9 mouse cellular contexts compared by ENCODE assay signal in the genomic region with DNA sequence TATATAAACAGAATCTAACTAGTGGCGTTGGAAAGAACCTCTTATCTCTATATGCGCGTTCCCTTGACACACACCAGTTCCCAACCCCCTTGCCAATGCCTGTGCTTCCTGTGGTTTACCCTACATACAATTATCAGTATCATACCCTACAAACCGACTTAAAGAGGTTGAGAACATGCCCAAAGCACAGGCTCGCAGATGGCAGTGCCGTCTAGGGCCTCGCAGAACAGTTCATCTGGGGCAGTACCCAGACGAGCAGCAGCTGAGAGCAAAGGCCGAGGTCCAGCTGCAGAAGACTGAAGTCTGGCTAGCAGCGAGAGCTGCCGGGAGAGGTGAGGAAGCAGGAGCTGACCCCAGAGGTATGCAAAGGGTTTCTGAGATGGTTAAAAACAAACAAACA. TPM values are rescaled to one million over a fixed set of nuclear protein-coding genes. Genes with fewer than 3 reads are reported as not detected.
DNase-seq lines count a peak whose midpoint lies in the region; ATAC-seq lines count a peak whose summit lies in the region.
"Had no signal": no experiment of that assay in that cellular context is flagged by ENCODE, and none has a peak within 500 bp of the region (broad histone marks: within the 10 kb centered on the region; RNA-seq: fewer than 3 reads in every experiment).

No protein-coding gene starts in this region.

- no peak overlapping the region for H3K4me3 ChIP-seq in midbrain, embryonic 12.5 days
- no peak overlapping the region for H3K4me3 ChIP-seq in midbrain, embryonic 16.5 days (ENCODE audit: low read depth, low read length)
- H3K4me3 ChIP-seq in limb, embryonic 13.5 days = no peak overlapping the region

- DNase-seq in thymus, postnatal 10 days (ENCODE audit: low spot score in 2 of 2) = peak; percentile 40 to 48
- no peak for DNase-seq in ovary, postnatal 10 days (ENCODE audit: low spot score)
- no peak for DNase-seq in layer of hippocampus, adult 8-10 months (ENCODE audit: low spot score in 2 of 2)
- DNase-seq in adrenal gland, adult 18-20 months (ENCODE audit: low spot score in 2 of 2) = no peak
- DNase-seq: gastrocnemius, postnatal 10 days had no signal

- H3K4me1 ChIP-seq in midbrain, embryonic 12.5 days = no peaks in the 10 kb centered on the region
- no peaks in the 10 kb centered on the region; the same call in 1 of the 2 replicates for H3K4me1 ChIP-seq in midbrain, embryonic 16.5 days (ENCODE audit: control insufficient read depth, insufficient read depth, low read length)
- peaks cover 28% of the 10 kb centered on the region for H3K4me1 ChIP-seq in limb, embryonic 13.5 days

- ATAC-seq in midbrain, embryonic 12.5 days (ENCODE audit: low FRiP score, low read depth) = no peak
- no peak for ATAC-seq in midbrain, embryonic 16.5 days
- peak; percentile 37; the same call in 1 of the 2 replicates for ATAC-seq in granulocyte monocyte progenitor cell, adult 5-6 weeks (replicated peaks; ENCODE audit: poor library complexity, severe bottlenecking)
- no peak for ATAC-seq in limb, embryonic 13.5 days (ENCODE audit: low FRiP score, low read depth)

- no peak overlapping the region for H3K4me2 ChIP-seq in midbrain, embryonic 12.5 days (replicated peaks)
- H3K4me2 ChIP-seq in midbrain, embryonic 16.5 days (ENCODE audit: low read length) = no peak overlapping the region
- no peak overlapping the region for H3K4me2 ChIP-seq in limb, embryonic 13.5 days (replicated peaks)

- 0 out of 2 replicates have a peak overlapping the region, but pooled peaks have one; percentile 26 for H3K27ac ChIP-seq in midbrain, embryonic 12.5 days (replicated peaks)
- H3K27ac ChIP-seq in midbrain, embryonic 16.5 days (ENCODE audit: low read length) = no peak overlapping the region
- peak overlapping the region; percentile 18 for H3K27ac ChIP-seq in limb, embryonic 13.5 days

- no peaks in the 10 kb centered on the region for H3K27me3 ChIP-seq in midbrain, embryonic 12.5 days
- H3K27me3 ChIP-seq in midbrain, embryonic 16.5 days (ENCODE audit: control insufficient read depth, insufficient read depth, low read depth, low read length) = no peaks in the 10 kb centered on the region
- no peaks in the 10 kb centered on the region for H3K27me3 ChIP-seq in limb, embryonic 13.5 days

- H3K9ac ChIP-seq in midbrain, embryonic 12.5 days (replicated peaks) = no peak overlapping the region
- no peak overlapping the region for H3K9ac ChIP-seq in midbrain, embryonic 16.5 days (ENCODE audit: low read depth, low read length)
- H3K9ac ChIP-seq in limb, embryonic 13.5 days = peak overlapping the region; percentile 0; the same call in 1 of the 2 replicates

- no peaks in the 10 kb centered on the region for H3K9me3 ChIP-seq in midbrain, embryonic 12.5 days
- no peaks in the 10 kb centered on the region for H3K9me3 ChIP-seq in midbrain, embryonic 16.5 days (replicated peaks; ENCODE audit: control insufficient read depth, low read length, poor library complexity, severe bottlenecking)
- no peaks in the 10 kb centered on the region for H3K9me3 ChIP-seq in limb, embryonic 13.5 days

- H3K36me3 ChIP-seq in midbrain, embryonic 12.5 days = no peaks in the 10 kb centered on the region
- no peaks in the 10 kb centered on the region for H3K36me3 ChIP-seq in midbrain, embryonic 16.5 days (ENCODE audit: control insufficient read depth, insufficient read depth, low read length)
- H3K36me3 ChIP-seq in limb, embryonic 13.5 days = peaks cover 9% of the 10 kb centered on the region

- 84% methylated on average over 11 of the region's 11 CpGs for WGBS in midbrain, embryonic 12.5 days
- 81% methylated on average over 11 of the region's 11 CpGs for WGBS in midbrain, embryonic 16.5 days
- 43% methylated on average over 11 of the region's 11 CpGs for WGBS in limb, embryonic 13.5 days

RNA-seq across cellular contexts. Expression of a gene that starts 21.5 kb away (rescaled TPM):
- polyA plus RNA-seq in midbrain, embryonic 12.5 days (2016; fragmentation: Nextera tagmentation; extraction: Ambion mirVana) = 12.6 and 13.7 TPM in 2 replicates
- 12.7 and 13.7 TPM in 2 replicates for polyA plus RNA-seq in midbrain, embryonic 16.5 days (2015; fragmentation: Nextera tagmentation; extraction: Ambion mirVana)
- 21.7 and 33.0 TPM in 2 replicates for total RNA-seq in granulocyte monocyte progenitor cell, adult 5-6 weeks (2014; fragmentation: Nextera tagmentation)
- total RNA-seq in granulocyte monocyte progenitor cell, adult 5-6 weeks (2017) = 6.2 and 6.8 TPM in 2 replicates
- polyA plus RNA-seq in limb, embryonic 13.5 days (2015; fragmentation: Nextera tagmentation; extraction: Ambion mirVana) = 23.9 and 24.5 TPM in 2 replicates
- 10 to 100 TPM; 20.5 to 24.6 (median 21.8) TPM for total RNA-seq in layer of hippocampus, adult 8-10 months (2022)
- 10 to 100 TPM; 20.5 to 24.9 TPM for total RNA-seq in adrenal gland, adult 18-20 months (2021)

Comparison
In these comparisons a context has a peak if more than half of its experiments do, and no peak if none do; other contexts are left out.
1. DNase-seq: peak in thymus, postnatal 10 days (2 of 2); none in ovary, postnatal 10 days (single experiment), layer of hippocampus, adult 8-10 months (0 of 2) and adrenal gland, adult 18-20 months (0 of 2).